Mouse (Mus musculus) hindlimb bud, embryonic 11.5 days (tissue): Measurements from ENCODE around the gene Hoxd8.

Experiments used
- DNase-seq: peaks from one replicate; pipeline ENCODE4 v3.0.0-alpha.2; 2012; ENCODE audit warnings: low read depth, low spot score; ENCODE audit errors: extremely low spot score

Hoxd8 gene

GRCm38 (mm10) chr2:74748436-74748995 is 44.1 kb downstream of the Hoxd8 start:
- no peak for DNase-seq

GRCm38 (mm10) chr2:74749337-74750121 is 45.1 kb downstream of the Hoxd8 start:
- DNase-seq, result no peak

GRCm38 (mm10) chr2:74750731-74751250 is 46.4 kb downstream of the Hoxd8 start:
- DNase-seq, result no peak

GRCm38 (mm10) chr2:74751861-74752260 is 47.4 kb downstream of the Hoxd8 start:
- DNase-seq, result no peak

- no peak for DNase-seq
These were observed 48.2 kb downstream of the Hoxd8 start for GRCm38 (mm10) chr2:74752431-74753174.

GRCm38 (mm10) chr2:74753175-74753523 is 48.7 kb downstream of the Hoxd8 start:
- no peak for DNase-seq

- no peak for DNase-seq
These were observed 49.3 kb downstream of the Hoxd8 start for GRCm38 (mm10) chr2:74753711-74754110.
